Mouse (Mus musculus): Measurements from ENCODE around the gene Srpr.

- TF ChIP-seq POLR2A (IDR thresholded peaks at IDR 0.05; ENCODE audit: low read depth, low read length) (no peak), CTCF (conservative IDR thresholded peaks at IDR 0.05; ENCODE audit: insufficient read depth, insufficient read length, low read depth, low read length) (no peak)
These were observed 11.9 kb downstream of the Srpr start for GRCm38 (mm10) chr9:35211573-35212511.
